Mouse (Mus musculus) cerebellum, adult 18-20 months (tissue): ENCODE measurements at regions not wholly inside any gene's neighbourhood (a gene's known extent, or its start where the extent isn't known, plus 50 kb on each side); places are given as distances from the start of the nearest gene placed in this dataset.

Experiments
- DNase-seq, 2 experiments: peaks; one replicate each; pipeline ENCODE4 v3.0.0; 2021

GRCm38 (mm10) chr7:121589088-121589605 is 117.9 kb downstream of the Usp31 start:
- peak; percentile 35 to 36 for DNase-seq

DNA sequence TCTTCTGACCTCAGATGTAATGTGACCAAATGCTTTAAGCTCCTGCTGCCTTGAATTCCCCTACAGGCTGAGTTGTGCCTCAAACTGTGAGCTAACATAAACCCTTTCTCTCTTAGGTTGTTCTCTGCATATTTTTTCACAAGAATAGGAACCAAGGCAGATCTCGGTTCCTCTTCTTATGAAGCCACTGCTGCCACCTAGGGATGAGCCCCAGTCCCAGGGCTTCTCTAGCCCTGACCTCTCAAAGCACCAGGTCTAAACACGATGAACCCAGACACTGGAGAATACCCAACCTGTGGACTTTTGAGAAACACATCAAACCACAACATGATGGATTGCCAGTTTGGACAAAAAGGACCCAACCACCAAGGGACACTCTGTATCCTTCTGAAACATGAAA is 119.3 kb downstream of the Usp31 start:
- no peak for DNase-seq

GRCm38 (mm10) chr7:121585721-121586120 is 121.3 kb downstream of the Usp31 start:
- DNase-seq = no peak

- DNase-seq = no peak
Observed at GRCm38 (mm10) chr7:121579497-121579896, 127.6 kb downstream of the Usp31 start.

- peak in 1 of 2 experiments; percentile 4 for DNase-seq
Observed at GRCm38 (mm10) chr7:121572681-121573335, 134.2 kb downstream of the Usp31 start.

DNA sequence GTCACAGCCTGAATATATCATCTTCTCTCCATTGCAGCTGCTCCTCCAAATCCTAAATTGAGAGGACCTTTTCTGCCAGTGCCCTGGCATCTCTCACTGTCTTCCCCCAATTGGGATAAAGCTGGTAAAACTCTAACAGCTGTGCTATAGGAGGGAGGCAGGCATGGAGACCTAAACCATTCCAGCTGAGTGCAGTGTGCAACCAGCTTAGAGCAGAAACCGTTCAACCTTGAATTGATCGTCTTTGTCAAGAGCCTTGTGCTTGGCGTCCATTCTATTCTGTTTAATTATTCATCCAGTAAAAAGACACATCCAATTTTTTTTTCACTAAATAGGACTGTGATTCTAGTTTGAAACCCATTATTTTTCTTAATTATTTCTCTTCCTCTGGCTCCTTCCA is 135.3 kb downstream of the Usp31 start:
- no peak for DNase-seq

DNA sequence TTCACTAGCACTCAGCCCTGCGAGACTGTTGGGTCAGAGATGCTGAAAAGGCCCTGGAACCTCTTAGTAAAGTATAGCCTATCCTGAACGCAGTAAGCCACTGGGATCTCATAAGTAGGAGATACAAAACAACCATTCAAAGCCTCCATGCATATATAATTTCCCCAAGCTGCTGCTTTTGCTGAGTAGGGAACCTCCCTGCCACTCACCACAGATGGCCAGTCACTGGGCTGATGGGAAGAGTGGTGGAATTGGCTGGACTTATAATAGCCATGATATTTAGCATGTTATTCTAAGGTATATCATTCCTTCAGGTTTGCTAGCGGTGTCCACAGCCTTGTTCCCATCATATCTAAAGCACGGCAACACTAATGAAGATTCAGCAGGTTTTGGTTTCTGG is 135.8 kb downstream of the Usp31 start:
- no peak for DNase-seq

- DNase-seq = no peak
Observed at GRCm38 (mm10) chr7:121569248-121569647, 137.8 kb downstream of the Usp31 start.

- no peak for DNase-seq
Observed at GRCm38 (mm10) chr7:121568064-121568463, 139.0 kb downstream of the Usp31 start.

DNA sequence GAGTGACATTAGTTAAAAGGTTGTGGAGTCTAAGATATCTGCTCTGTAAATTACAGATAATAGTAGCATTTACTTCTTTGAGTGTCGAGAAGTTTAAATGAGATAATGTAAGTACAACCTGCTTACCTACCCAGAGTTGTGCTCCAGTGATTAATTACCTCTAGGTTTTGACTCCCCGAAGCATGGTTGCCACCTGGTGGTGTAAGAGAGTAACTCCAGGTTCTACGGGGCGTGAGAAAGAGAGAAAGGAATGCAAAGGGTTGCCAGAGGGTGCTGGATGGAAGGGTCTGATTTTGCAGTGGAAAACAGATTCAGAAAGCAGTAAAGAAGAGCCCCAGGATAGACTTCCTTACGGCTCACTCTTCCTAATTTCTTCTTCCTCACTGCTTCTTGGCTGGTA is 143.5 kb downstream of the Usp31 start:
- DNase-seq = peak; percentile 11 to 15

- no peak for DNase-seq
Observed at GRCm38 (mm10) chr7:121555420-121555819, 151.6 kb downstream of the Usp31 start.
